Comparison of ENCODE assay signal across 28 mouse cellular contexts in the genomic region with DNA sequence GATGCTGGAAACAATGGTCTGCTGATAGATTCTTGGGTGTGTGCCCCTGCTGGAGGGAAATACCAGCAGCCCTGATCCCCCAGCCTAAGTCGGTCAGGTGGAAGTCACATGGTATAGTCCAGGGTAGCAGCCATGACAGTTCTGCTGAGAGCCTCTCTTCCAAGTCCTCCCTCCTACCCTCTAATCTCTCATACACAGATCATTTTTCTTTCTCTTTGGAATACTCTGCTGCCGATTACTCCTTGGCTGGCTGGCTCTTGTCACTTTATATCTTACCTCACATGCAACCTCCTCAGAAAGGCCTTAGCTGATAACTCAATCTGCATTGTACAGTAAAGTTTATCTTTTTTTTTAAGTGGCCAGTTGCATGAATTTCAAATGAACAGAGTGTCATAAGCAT.
DNase-seq lines count a peak whose midpoint lies in the region; ATAC-seq and TF ChIP-seq lines count a peak whose summit lies in the region.
"Had no signal": no experiment of that assay in that cellular context is flagged by ENCODE, and none has a peak within 500 bp of the region (broad histone marks: within the 10 kb centered on the region; RNA-seq: fewer than 3 reads in every experiment).

No protein-coding gene starts in this region.

- TF ChIP-seq CTCF in liver, embryonic 14.5 days (IDR thresholded peaks at IDR 0.05; ENCODE audit: low read depth) = no peak
- no peak for TF ChIP-seq CTCF in lung, postnatal 0 days (IDR thresholded peaks at IDR 0.05)

- H3K4me1 ChIP-seq in liver, embryonic 14.5 days (replicated peaks; ENCODE audit: control insufficient read depth in 2 of 2, insufficient read depth in 2 of 2, low read length in 1 of 2) = no peaks in the 10 kb centered on the region
- H3K4me1 ChIP-seq in lung, postnatal 0 days (ENCODE audit: insufficient read depth, low read depth, low read length) = no peaks in the 10 kb centered on the region
- H3K4me1 ChIP-seq in neural tube, embryonic 15.5 days = peaks cover 12% of the 10 kb centered on the region
- H3K4me1 ChIP-seq: limb, embryonic 15.5 days; midbrain, embryonic 15.5 days; stomach, embryonic 15.5 days had no signal

- no peak overlapping the region for H3K9ac ChIP-seq in liver, embryonic 14.5 days (replicated peaks)
- H3K9ac ChIP-seq in lung, postnatal 0 days (replicated peaks; ENCODE audit: low read depth) = no peak overlapping the region
- H3K9ac ChIP-seq in neural tube, embryonic 15.5 days (replicated peaks) = no peak overlapping the region
- H3K9ac ChIP-seq: embryonic facial prominence, embryonic 13.5 days; forebrain, embryonic 12.5 days; forebrain, postnatal 0 days; heart, embryonic 15.5 days; limb, embryonic 15.5 days; midbrain, embryonic 15.5 days; stomach, embryonic 15.5 days had no signal

- ATAC-seq in common myeloid progenitor, adult 5-6 weeks (replicated peaks; ENCODE audit: low read depth, poor library complexity, severe bottlenecking) = peak; percentile 87
- peak; percentile 50; the same call in 1 of the 2 replicates for ATAC-seq in liver, embryonic 14.5 days (ENCODE audit: insufficient read depth)
- ATAC-seq in megakaryocyte progenitor cell, adult 5-6 weeks (replicated peaks; ENCODE audit: poor library complexity) = peak; percentile 85
- ATAC-seq in lung, postnatal 0 days = no peak
- ATAC-seq in neural tube, embryonic 15.5 days (ENCODE audit: low FRiP score) = no peak
- ATAC-seq: forebrain, postnatal 0 days; hindbrain, embryonic 16.5 days; midbrain, embryonic 15.5 days had no signal

- DNase-seq in spleen, adult 12 weeks (ENCODE audit: low spot score) = peak; percentile 23
- no peak for DNase-seq in spleen, postnatal 10 days (ENCODE audit: low spot score in 2 of 2)
- peak in 1 of 3 experiments; percentile 12 for DNase-seq in liver, embryonic 14.5 days (ENCODE audit: low read depth in 3 of 3, low spot score in 3 of 3)
- no peak for DNase-seq in layer of hippocampus, postnatal 10 days (ENCODE audit: low spot score in 2 of 2)
- no peak for DNase-seq in lung, postnatal 0 days (ENCODE audit: low spot score)
- DNase-seq: adrenal gland, postnatal 36 days; cerebellum, adult 8-10 months; cerebellum, postnatal 25 days; forebrain, postnatal 0 days; gastrocnemius, postnatal 10 days; kidney, adult 18-20 months; lung, postnatal 4 days; thymus, adult 18-20 months; thymus, postnatal 36 days had no signal

- H3K9me3 ChIP-seq in liver, embryonic 14.5 days (ENCODE audit: control insufficient read depth, low read length) = no peaks in the 10 kb centered on the region; the same call in 1 of the 2 replicates
- no peaks in the 10 kb centered on the region for H3K9me3 ChIP-seq in lung, postnatal 0 days (ENCODE audit: low read length)
- H3K9me3 ChIP-seq in neural tube, embryonic 15.5 days (replicated peaks) = no peaks in the 10 kb centered on the region
- H3K9me3 ChIP-seq: embryonic facial prominence, embryonic 13.5 days; forebrain, embryonic 12.5 days; heart, embryonic 15.5 days; limb, embryonic 10.5 days; limb, embryonic 15.5 days; midbrain, embryonic 15.5 days; stomach, embryonic 15.5 days had no signal

- 39% methylated on average over 2 of the region's 2 CpGs for WGBS in liver, embryonic 14.5 days (ENCODE audit: insufficient replicate concordance)
- WGBS in lung, postnatal 0 days = 54% methylated on average over 2 of the region's 2 CpGs
- 91% methylated on average over 2 of the region's 2 CpGs for WGBS in neural tube, embryonic 15.5 days

- H3K27ac ChIP-seq in liver, embryonic 14.5 days = no peak overlapping the region
- H3K27ac ChIP-seq in lung, postnatal 0 days (ENCODE audit: low read length) = no peak overlapping the region
- H3K27ac ChIP-seq in neural tube, embryonic 15.5 days (replicated peaks) = no peak overlapping the region
- H3K27ac ChIP-seq: embryonic facial prominence, embryonic 13.5 days; forebrain, embryonic 12.5 days; heart, embryonic 15.5 days; kidney, postnatal 0 days; limb, embryonic 10.5 days; limb, embryonic 15.5 days; midbrain, embryonic 10.5 days; midbrain, embryonic 15.5 days; stomach, embryonic 15.5 days had no signal

- H3K4me2 ChIP-seq in liver, embryonic 14.5 days (ENCODE audit: low read depth) = no peak overlapping the region
- no peak overlapping the region for H3K4me2 ChIP-seq in lung, postnatal 0 days (replicated peaks; ENCODE audit: low read depth, low read length)
- no peak overlapping the region for H3K4me2 ChIP-seq in neural tube, embryonic 15.5 days
- H3K4me2 ChIP-seq: embryonic facial prominence, embryonic 13.5 days; forebrain, embryonic 12.5 days; heart, embryonic 15.5 days; limb, embryonic 15.5 days; midbrain, embryonic 15.5 days; stomach, embryonic 15.5 days had no signal

- no peaks in the 10 kb centered on the region for H3K27me3 ChIP-seq in liver, embryonic 14.5 days (ENCODE audit: control insufficient read depth, insufficient read depth, low read length)
- H3K27me3 ChIP-seq in lung, postnatal 0 days (replicated peaks; ENCODE audit: insufficient read depth, low read length) = no peaks in the 10 kb centered on the region
- H3K27me3 ChIP-seq in neural tube, embryonic 15.5 days (replicated peaks) = no peaks in the 10 kb centered on the region
- H3K27me3 ChIP-seq: embryonic facial prominence, embryonic 13.5 days; forebrain, embryonic 12.5 days; heart, embryonic 15.5 days; limb, embryonic 15.5 days; midbrain, embryonic 15.5 days; stomach, embryonic 15.5 days had no signal

- H3K36me3 ChIP-seq in liver, embryonic 14.5 days (replicated peaks; ENCODE audit: control insufficient read depth, insufficient read depth, low read depth) = no peaks in the 10 kb centered on the region
- no peaks in the 10 kb centered on the region for H3K36me3 ChIP-seq in lung, postnatal 0 days (ENCODE audit: insufficient read depth, low read length)
- no peaks in the 10 kb centered on the region for H3K36me3 ChIP-seq in neural tube, embryonic 15.5 days
- H3K36me3 ChIP-seq: embryonic facial prominence, embryonic 13.5 days; forebrain, embryonic 12.5 days; heart, embryonic 15.5 days; limb, embryonic 10.5 days; limb, embryonic 15.5 days; midbrain, embryonic 10.5 days; midbrain, embryonic 15.5 days; stomach, embryonic 15.5 days had no signal

- TF ChIP-seq EP300 in liver, embryonic 14.5 days (IDR thresholded peaks at IDR 0.05; ENCODE audit: low read depth) = 0 out of 2 replicates have a peak, but pooled peaks have one; percentile 27
- TF ChIP-seq EP300 in lung, postnatal 0 days (IDR thresholded peaks at IDR 0.05) = no peak

- no peak overlapping the region for H3K4me3 ChIP-seq in liver, embryonic 14.5 days (ENCODE audit: insufficient read depth in 1 of 2, low read depth in 2 of 2, low read length in 2 of 2)
- H3K4me3 ChIP-seq in lung, postnatal 0 days (ENCODE audit: low read depth, low read length) = no peak overlapping the region
- H3K4me3 ChIP-seq in neural tube, embryonic 15.5 days (replicated peaks) = no peak overlapping the region
- H3K4me3 ChIP-seq: embryonic facial prominence, embryonic 13.5 days; erythroblast, embryonic 14.5 days; forebrain, embryonic 12.5 days; heart, embryonic 15.5 days; limb, embryonic 10.5 days; limb, embryonic 15.5 days; midbrain, embryonic 10.5 days; midbrain, embryonic 15.5 days; stomach, embryonic 15.5 days had no signal

Comparison
In these comparisons a context has a peak if more than half of its experiments do, and no peak if none do; other contexts are left out.
1. ATAC-seq: peak in common myeloid progenitor, adult 5-6 weeks (single experiment), liver, embryonic 14.5 days (single experiment) and megakaryocyte progenitor cell, adult 5-6 weeks (single experiment); none in lung, postnatal 0 days (single experiment) and neural tube, embryonic 15.5 days (single experiment).